Mouse (Mus musculus) natural killer cell, adult 2 months (primary cell): Measurements from ENCODE around the gene Hnrnpul2.
"Not testable (repeated sequence)": the region's sequence is repeated elsewhere in the genome, so short reads cannot be mapped to it uniquely, and the experiment has no call there.

Experiments
- DNase-seq, 2 experiments: peaks; one replicate each; pipeline ENCODE4 v3.0.0; 2022; ENCODE audit warnings: low spot score in 2 of 2

Gene Hnrnpul2

GRCm38 (mm10) chr19:8851639-8852038, 31.8 kb downstream of the Hnrnpul2 start:
- DNase-seq, result no peak

- DNase-seq, result no peak
Measured at GRCm38 (mm10) chr19:8852236-8852928, 32.6 kb downstream of the Hnrnpul2 start.

DNA sequence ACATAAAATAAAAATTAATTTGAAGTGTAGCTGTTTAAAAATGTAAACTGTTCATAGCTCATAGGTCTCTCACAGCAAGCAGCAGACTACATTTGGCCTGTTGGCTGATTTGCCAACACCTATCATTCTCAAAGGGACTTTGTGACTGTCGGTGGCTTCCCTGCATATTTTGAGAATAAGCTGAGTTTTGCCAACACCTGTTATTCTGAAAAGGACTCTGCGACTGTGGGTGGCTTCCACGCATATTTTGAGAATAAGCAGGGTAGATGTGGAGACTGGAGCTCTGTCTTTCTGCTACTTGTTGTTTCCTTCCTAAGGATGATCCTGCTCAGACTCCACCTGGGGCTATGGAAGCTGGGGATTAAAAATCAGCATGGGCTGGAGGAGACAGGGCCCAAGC, 33.3 kb downstream of the Hnrnpul2 start:
- no peak for DNase-seq

GRCm38 (mm10) chr19:8857689-8858088, 37.9 kb downstream of the Hnrnpul2 start:
- DNase-seq, result no peak

GRCm38 (mm10) chr19:8859018-8859417, 39.2 kb downstream of the Hnrnpul2 start:
- DNase-seq, result peak; percentile 33 to 44

DNA sequence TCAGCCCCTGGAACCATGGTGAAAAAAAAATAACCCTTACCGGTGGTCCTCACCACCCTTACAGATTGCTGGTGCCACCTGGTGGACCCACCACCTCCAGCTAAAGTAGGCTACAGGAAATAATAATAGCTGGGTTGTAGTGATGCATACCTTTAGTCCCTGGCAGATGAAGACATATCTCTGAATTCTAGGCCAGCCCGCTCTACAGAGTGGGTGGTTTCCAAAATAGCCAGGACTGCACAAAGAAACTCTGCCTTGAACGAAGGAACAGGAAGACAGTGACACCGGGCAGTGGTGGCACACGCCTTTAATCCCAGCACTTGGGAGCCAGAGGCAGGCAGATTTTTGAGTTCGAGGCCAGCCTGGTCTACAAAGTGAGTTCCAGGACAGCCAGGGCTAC, 44.5 kb downstream of the Hnrnpul2 start:
- DNase-seq, result no peak

- DNase-seq, result not testable (repeated sequence)
Measured at GRCm38 (mm10) chr19:8870381-8870780, 50.6 kb downstream of the Hnrnpul2 start.

DNA sequence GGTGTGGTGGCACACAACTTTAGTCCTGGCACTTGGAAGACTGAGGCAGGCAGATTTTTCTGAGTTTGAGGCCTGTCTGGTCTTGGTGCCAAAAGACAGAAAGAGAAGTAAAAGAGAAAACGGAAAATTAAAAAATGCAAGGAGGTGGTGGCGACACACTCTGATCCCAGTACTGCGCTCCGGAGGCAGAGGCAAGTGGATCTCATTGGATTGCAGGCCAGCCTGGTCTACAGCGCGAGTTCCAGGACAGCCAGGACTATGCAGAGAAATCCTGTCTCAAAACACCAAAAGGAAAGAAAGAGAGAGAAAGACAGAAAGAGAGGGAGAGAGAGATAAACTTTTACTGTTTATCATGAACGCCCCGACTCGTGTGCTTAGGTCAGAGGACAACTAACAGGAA, 51.0 kb downstream of the Hnrnpul2 start:
- DNase-seq, result no peak

DNA sequence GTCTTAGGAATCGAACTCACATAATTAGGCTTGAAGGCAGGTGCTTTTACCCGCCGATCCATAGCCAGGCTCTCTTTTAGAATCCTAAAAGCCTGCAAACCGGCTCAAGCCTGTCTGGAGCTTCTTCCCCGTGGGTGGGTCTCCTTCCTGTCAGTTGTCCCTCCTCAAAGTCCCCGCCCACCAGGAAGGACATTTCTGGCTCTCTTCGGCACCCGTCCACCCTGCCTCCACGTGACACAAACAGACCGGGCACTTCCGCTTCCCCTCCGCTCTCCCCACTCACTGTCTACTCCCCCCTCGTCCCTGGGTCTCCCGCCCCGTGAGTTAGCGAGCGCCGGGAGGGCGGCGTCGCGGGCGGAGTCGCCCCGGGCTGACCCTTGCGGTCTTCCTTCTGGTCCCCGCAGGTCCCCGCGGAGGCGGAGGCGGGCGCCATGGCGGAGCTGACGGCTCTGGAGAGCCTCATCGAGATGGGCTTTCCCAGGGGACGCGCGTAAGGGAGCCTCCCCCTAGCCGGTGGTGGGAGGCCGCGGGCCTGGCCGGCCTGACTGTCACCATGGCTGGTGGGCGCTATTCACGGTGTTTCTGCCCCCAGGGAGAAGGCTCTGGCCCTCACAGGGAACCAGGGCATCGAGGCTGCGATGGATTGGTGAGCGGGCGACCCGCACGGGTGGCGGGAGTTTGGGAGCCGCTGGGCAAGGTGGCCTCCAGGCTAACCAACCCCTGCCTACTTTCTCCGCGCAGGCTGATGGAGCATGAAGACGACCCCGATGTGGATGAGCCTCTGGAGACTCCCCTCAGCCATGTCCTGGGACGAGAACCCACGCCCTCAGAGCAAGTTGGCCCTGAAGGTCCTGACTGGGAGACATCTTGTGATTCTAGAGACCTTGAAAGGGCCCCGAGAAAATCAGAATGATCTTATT, 51.7 kb downstream of the Hnrnpul2 start, which contains the start of gene Ubxn1:
Gene Ubxn1 (plus strand): TSS at position 230 of the 920 bp plus-strand sequence.
- DNase-seq, result peak; percentile 94 to 95

GRCm38 (mm10) chr19:8872266-8872840, 52.5 kb downstream of the Hnrnpul2 start:
- DNase-seq, result no peak

- DNase-seq, result no peak
Measured at GRCm38 (mm10) chr19:8875031-8875430, 55.2 kb downstream of the Hnrnpul2 start.

- peak; percentile 88 to 92 for DNase-seq
Measured at GRCm38 (mm10) chr19:8880311-8881033, 60.7 kb downstream of the Hnrnpul2 start, which contains the start of gene Uqcc3. Gene Uqcc3 (minus strand): TSS chr19:8880923.

DNA sequence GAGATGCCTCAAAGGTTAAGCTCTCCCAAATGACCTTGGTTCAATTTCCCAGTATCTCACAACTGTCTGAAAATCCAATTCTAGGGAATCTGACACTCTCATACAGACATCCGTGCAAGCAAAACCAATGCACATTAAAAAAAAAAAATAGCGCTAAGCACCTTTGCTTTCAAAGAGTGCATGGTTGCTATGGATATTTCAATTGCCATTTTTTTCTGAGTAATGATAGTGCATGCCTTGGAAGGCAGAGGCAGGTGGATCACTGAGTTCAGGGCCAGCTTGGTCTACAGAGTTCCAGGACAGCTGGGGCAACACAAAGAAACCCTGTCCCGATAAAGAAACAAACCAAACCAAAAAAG, 61.2 kb downstream of the Hnrnpul2 start:
- DNase-seq, result no peak

DNA sequence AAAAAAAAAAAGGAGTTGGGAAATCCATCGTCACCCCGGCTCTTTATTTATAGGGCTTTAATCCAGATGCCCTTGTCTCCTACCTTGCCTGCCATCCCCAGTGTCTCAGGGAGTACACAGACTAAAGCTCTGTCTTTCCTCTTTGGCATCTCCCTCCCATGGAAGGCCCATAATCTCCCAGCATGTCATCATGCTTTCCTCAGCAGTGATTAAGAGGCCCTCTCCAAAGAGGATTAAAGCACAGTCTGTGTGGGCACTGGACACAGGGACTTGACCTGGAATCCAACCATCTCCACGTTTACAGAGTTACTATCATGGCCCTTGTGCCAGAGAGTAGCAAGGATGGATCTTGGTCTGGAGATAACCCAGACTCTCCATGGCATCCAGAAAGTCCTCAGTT, 63.8 kb downstream of the Hnrnpul2 start, which contains the start of the genes Lbhd1 and Gm49403:
Gene Lbhd1 (plus strand): TSS at position 117 of the 400 bp plus-strand sequence.
Gene Gm49403 (plus strand): TSS at position 315 of the 400 bp plus-strand sequence.
- DNase-seq, result no peak
